Mouse (Mus musculus) cerebellum, adult 11-12 months (tissue): ENCODE data around the gene Piwil4.

Experiments
- DNase-seq: peaks from one replicate; pipeline ENCODE4 v3.0.0; 2022

The Piwil4 gene

GRCm38 (mm10) chr9:14740151-14740924, at the start of gene Piwil4:
Piwil4 (minus strand) TSS chr9:14740733.
- DNase-seq = no peak

- DNase-seq = no peak
These were observed 46.8 kb upstream of the Piwil4 start for GRCm38 (mm10) chr9:14787356-14787755.

GRCm38 (mm10) chr9:14784039-14785002, 43.8 kb upstream of the Piwil4 start, which contains the start of the genes Mre11a and Ankrd49:
Mre11a (plus strand) TSS chr9:14784654.
Ankrd49 (minus strand) TSS chr9:14784856.
- DNase-seq = peak; percentile 93

- no peak for DNase-seq
These were observed 37.8 kb upstream of the Piwil4 start for GRCm38 (mm10) chr9:14778341-14778740.

- no peak for DNase-seq
These were observed 33.3 kb upstream of the Piwil4 start for GRCm38 (mm10) chr9:14773813-14774212.

GRCm38 (mm10) chr9:14772074-14772473, 31.5 kb upstream of the Piwil4 start:
- no peak for DNase-seq

- no peak for DNase-seq
These were observed 30.4 kb upstream of the Piwil4 start, which contains the start of gene 1700012B09Rik for GRCm38 (mm10) chr9:14770803-14771471. 1700012B09Rik (minus strand) TSS chr9:14771030.

GRCm38 (mm10) chr9:14769811-14770210, 29.3 kb upstream of the Piwil4 start:
- no peak for DNase-seq

- no peak for DNase-seq
These were observed 24.2 kb upstream of the Piwil4 start for GRCm38 (mm10) chr9:14764765-14765164.

GRCm38 (mm10) chr9:14759261-14759660, 18.7 kb upstream of the Piwil4 start:
- DNase-seq = no peak

GRCm38 (mm10) chr9:14758590-14758989, 18.1 kb upstream of the Piwil4 start:
- DNase-seq = no peak

GRCm38 (mm10) chr9:14754469-14754868, 13.9 kb upstream of the Piwil4 start:
- DNase-seq = no peak

GRCm38 (mm10) chr9:14753947-14754346, 13.4 kb upstream of the Piwil4 start:
- DNase-seq = no peak

GRCm38 (mm10) chr9:14752001-14752522, 11.5 kb upstream of the Piwil4 start, which contains the start of gene Fut4:
Fut4 (minus strand) TSS chr9:14752393.
- DNase-seq = peak; percentile 4

GRCm38 (mm10) chr9:14751503-14752000, 11.0 kb upstream of the Piwil4 start:
- no peak for DNase-seq

- no peak for DNase-seq
These were observed 10.5 kb upstream of the Piwil4 start for GRCm38 (mm10) chr9:14750901-14751502.

- DNase-seq = no peak
These were observed 909 bp downstream of the Piwil4 start for GRCm38 (mm10) chr9:14739498-14740150.

- DNase-seq = peak; percentile 15
These were observed 9.5 kb downstream of the Piwil4 start for GRCm38 (mm10) chr9:14730941-14731541.

GRCm38 (mm10) chr9:14728365-14728764, 12.2 kb downstream of the Piwil4 start:
- no peak for DNase-seq

- DNase-seq = no peak
These were observed 13.9 kb downstream of the Piwil4 start for GRCm38 (mm10) chr9:14726629-14727028.

GRCm38 (mm10) chr9:14726005-14726404, 14.5 kb downstream of the Piwil4 start:
- no peak for DNase-seq
